Comparison of ENCODE assay signal across 27 mouse cellular contexts in genomic region chr1:121377901-121378300, GRCm38 (mm10). TPM values are rescaled to one million over a fixed set of nuclear protein-coding genes. Genes with fewer than 3 reads are reported as not detected.
DNase-seq lines count a peak whose midpoint lies in the region; ATAC-seq and TF ChIP-seq lines count a peak whose summit lies in the region.
"Had no signal": no experiment of that assay in that cellular context is flagged by ENCODE, and none has a peak within 500 bp of the region (broad histone marks: within the 10 kb centered on the region; RNA-seq: fewer than 3 reads in every experiment).

No protein-coding gene starts in this region.

- TF ChIP-seq CTCF in forebrain, postnatal 0 days (IDR thresholded peaks at IDR 0.05; ENCODE audit: low read depth): no peak

- H3K9ac ChIP-seq in forebrain, postnatal 0 days: no peak overlapping the region
- H3K9ac ChIP-seq: embryonic facial prominence, embryonic 13.5 days; forebrain, embryonic 13.5 days; hindbrain, embryonic 12.5 days; hindbrain, embryonic 15.5 days had no signal

- no peaks in the 10 kb centered on the region for H3K36me3 ChIP-seq in forebrain, postnatal 0 days (ENCODE audit: insufficient read depth)
- H3K36me3 ChIP-seq: embryonic facial prominence, embryonic 10.5 days; embryonic facial prominence, embryonic 13.5 days; forebrain, embryonic 10.5 days; heart, embryonic 10.5 days; hindbrain, embryonic 12.5 days; hindbrain, embryonic 15.5 days had no signal

- WGBS in forebrain, postnatal 0 days: 96% methylated on average over 2 of the region's 2 CpGs

- ATAC-seq in forebrain, postnatal 0 days: no peak
- ATAC-seq: activated CD4-positive, CD25-positive, alpha-beta regulatory T cell, adult 4 months; forebrain, embryonic 13.5 days; forebrain, embryonic 16.5 days; intestine, postnatal 0 days had no signal

- H3K4me2 ChIP-seq in forebrain, postnatal 0 days (ENCODE audit: low read depth): no peak overlapping the region
- H3K4me2 ChIP-seq: embryonic facial prominence, embryonic 13.5 days; forebrain, embryonic 13.5 days; hindbrain, embryonic 12.5 days; hindbrain, embryonic 15.5 days had no signal

- H3K4me1 ChIP-seq in forebrain, postnatal 0 days (ENCODE audit: insufficient read depth): no peaks in the 10 kb centered on the region
- H3K4me1 ChIP-seq: embryonic facial prominence, embryonic 10.5 days; forebrain, embryonic 10.5 days; forebrain, embryonic 13.5 days; heart, embryonic 10.5 days; hindbrain, embryonic 12.5 days; hindbrain, embryonic 15.5 days had no signal

- no peaks in the 10 kb centered on the region for H3K9me3 ChIP-seq in forebrain, postnatal 0 days (ENCODE audit: low read length)
- H3K9me3 ChIP-seq: embryonic facial prominence, embryonic 10.5 days; embryonic facial prominence, embryonic 13.5 days; forebrain, embryonic 10.5 days; forebrain, embryonic 13.5 days; heart, embryonic 10.5 days; hindbrain, embryonic 12.5 days; hindbrain, embryonic 15.5 days had no signal

- H3K4me3 ChIP-seq in forebrain, postnatal 0 days (ENCODE audit: low read depth, low read length): no peak overlapping the region
- H3K4me3 ChIP-seq: embryonic facial prominence, embryonic 10.5 days; embryonic facial prominence, embryonic 13.5 days; forebrain, embryonic 10.5 days; forebrain, embryonic 13.5 days; gastrocnemius, adult 2 months; heart, adult 2 months; heart, embryonic 10.5 days; hindbrain, embryonic 12.5 days; hindbrain, embryonic 15.5 days had no signal

- DNase-seq in adrenal gland, adult 2 months: peak; percentile 22
- DNase-seq in adrenal gland, postnatal 14 days: no peak
- DNase-seq in 3134 (ENCODE audit: extremely low read depth, insufficient read length, low spot score) (peak; percentile 81), adipocyte (ENCODE audit: low spot score) (peak; percentile 67)
- DNase-seq in Muller cell, postnatal 12 days (ENCODE audit: inconsistent ontology term): peak; percentile 83
- no peak for DNase-seq in forebrain, postnatal 0 days
- DNase-seq in gastrocnemius, postnatal 4 days (ENCODE audit: low spot score in 2 of 2): no peak
- DNase-seq in layer of hippocampus, adult 8-10 months (ENCODE audit: low spot score in 2 of 2): no peak
- DNase-seq: cerebellum, adult 11-12 months; cerebellum, adult 8-10 months; cerebellum, postnatal 10 days; cerebellum, postnatal 36 days; embryo, embryonic 11 days; gastrocnemius, adult 2 months; gastrocnemius, postnatal 14 days; heart, adult 2 months; kidney, adult 2 months had no signal

- H3K27ac ChIP-seq in forebrain, postnatal 0 days (ENCODE audit: low read depth, low read length): no peak overlapping the region
- H3K27ac ChIP-seq: embryonic facial prominence, embryonic 10.5 days; embryonic facial prominence, embryonic 13.5 days; forebrain, embryonic 10.5 days; forebrain, embryonic 13.5 days; gastrocnemius, adult 2 months; heart, adult 2 months; heart, embryonic 10.5 days; hindbrain, embryonic 12.5 days; hindbrain, embryonic 15.5 days had no signal

- no peaks in the 10 kb centered on the region for H3K27me3 ChIP-seq in forebrain, postnatal 0 days (ENCODE audit: insufficient read depth, low read length)
- H3K27me3 ChIP-seq: embryonic facial prominence, embryonic 13.5 days; forebrain, embryonic 13.5 days; hindbrain, embryonic 12.5 days; hindbrain, embryonic 15.5 days had no signal

RNA-seq across cellular contexts. Expression of gene Insig2, which starts 45.5 kb away (rescaled TPM):
- total RNA-seq in adrenal gland, adult 2 months (2021): 10 to 100 TPM; 41.5 to 59.7 TPM
- polyA plus RNA-seq in adrenal gland, adult 2 months (2012; rRNA removed): 6.9 and 7.2 TPM in 2 replicates
- total RNA-seq in adrenal gland, postnatal 14 days (2021): 49.2 and 57.3 TPM in 2 replicates
- total RNA-seq in forebrain, postnatal 0 days (2014; rRNA removed): 19.5 and 35.1 TPM in 2 replicates
- polyA plus RNA-seq in forebrain, postnatal 0 days (2015; fragmentation: Nextera tagmentation; extraction: Ambion mirVana): 28.4 and 39.1 TPM in 2 replicates
- 10 to 100 TPM; 33.9 to 37.3 TPM for total RNA-seq in gastrocnemius, postnatal 4 days (2021)
- total RNA-seq in layer of hippocampus, adult 8-10 months (2022): 10 to 100 TPM; 61.8 to 92.0 (median 70.9) TPM

RNA-seq across cellular contexts. Expression of gene Ccdc93, which starts 52.9 kb away (rescaled TPM):
- 10 to 100 TPM; 21.7 to 22.2 TPM for total RNA-seq in adrenal gland, adult 2 months (2021)
- 3.8 and 4.6 TPM in 2 replicates for polyA plus RNA-seq in adrenal gland, adult 2 months (2012; rRNA removed)
- total RNA-seq in adrenal gland, postnatal 14 days (2021): 21.5 and 24.6 TPM in 2 replicates
- total RNA-seq in forebrain, postnatal 0 days (2014; rRNA removed): 13.5 and 14.6 TPM in 2 replicates
- polyA plus RNA-seq in forebrain, postnatal 0 days (2015; fragmentation: Nextera tagmentation; extraction: Ambion mirVana): 3.8 and 6.7 TPM in 2 replicates
- 10 to 100 TPM; 16.7 to 19.2 TPM for total RNA-seq in gastrocnemius, postnatal 4 days (2021)
- total RNA-seq in layer of hippocampus, adult 8-10 months (2022): 10 to 100 TPM; 31.7 to 38.1 (median 34.2) TPM

Comparison
In these comparisons a context has a peak if more than half of its experiments do, and no peak if none do; other contexts are left out.
1. DNase-seq: peak in adrenal gland, adult 2 months (single experiment), 3134 (single experiment), Muller cell, postnatal 12 days (single experiment) and adipocyte (single experiment); none in adrenal gland, postnatal 14 days (single experiment), forebrain, postnatal 0 days (single experiment), gastrocnemius, postnatal 4 days (0 of 2) and layer of hippocampus, adult 8-10 months (0 of 2).